Mouse (Mus musculus) heart, postnatal 0 days (tissue): Measurements from ENCODE around the gene Snap47. TPM values are rescaled to one million over a fixed set of nuclear protein-coding genes. Genes with fewer than 3 reads are reported as not detected.

ENCODE experiments used
- ATAC-seq: fragments of 200-750 bp; cut with Nextera tagmentation; 2 replicates; pipeline ENCODE4 v1.8.0; 2017; ENCODE audit warnings: low read depth, moderate number of reproducible peaks, moderate library complexity; ENCODE audit not compliant: insufficient read depth
- DNase-seq: peaks from one replicate; pipeline ENCODE4 v3.0.0-alpha.2; 2016; ENCODE audit warnings: low spot score
- H3K27ac ChIP-seq: fragments of 300-500 bp; sonication (generic); 2 replicates; pipeline ENCODE4 v1.5.1; 2014; ENCODE audit warnings: low read depth, mild to moderate bottlenecking
- H3K27me3 ChIP-seq: fragments of 300-500 bp; sonication (generic); 2 replicates; pipeline ENCODE4 v1.6.1; 2014; ENCODE audit warnings: low read length, mixed read lengths; ENCODE audit not compliant: control insufficient read depth, insufficient read depth
- H3K36me3 ChIP-seq: fragments of 300-500 bp; sonication (generic); replicated peaks from 2 replicates; pipeline ENCODE4 v1.6.1; 2014; ENCODE audit warnings: low read length, mixed read lengths; ENCODE audit not compliant: control insufficient read depth, insufficient read depth
- H3K4me1 ChIP-seq: fragments of 300-500 bp; sonication (generic); 2 replicates; pipeline ENCODE4 v1.6.1; 2014; ENCODE audit warnings: antibody characterized with exemption; ENCODE audit not compliant: control insufficient read depth, insufficient read depth
- H3K4me2 ChIP-seq: fragments of 300-500 bp; sonication (generic); 2 replicates; pipeline ENCODE4 v1.6.1; 2014; ENCODE audit warnings: low read depth, mild to moderate bottlenecking, low read length, moderate library complexity
- H3K4me3 ChIP-seq: fragments of 300-500 bp; sonication (generic); 2 replicates; pipeline ENCODE4 v1.5.1; 2014; ENCODE audit warnings: low read depth, low read length
- H3K9ac ChIP-seq: fragments of 300-500 bp; sonication (generic); replicated peaks from 2 replicates; pipeline ENCODE4 v1.6.1; 2014; ENCODE audit warnings: low read depth, low read length, mixed read lengths
- H3K9me3 ChIP-seq: fragments of 300-500 bp; sonication (generic); replicated peaks from 2 replicates; pipeline ENCODE4 v1.6.1; 2016; ENCODE audit warnings: low read length; ENCODE audit not compliant: control insufficient read depth
- CTCF ChIP-seq: IDR thresholded peaks from 2 replicates; pipeline ENCODE4 v1.5.1; 2016; ENCODE audit warnings: antibody characterized with exemption, control low read depth, low read depth
- EP300 ChIP-seq: IDR thresholded peaks from 2 replicates; pipeline ENCODE4 v1.6.1; 2016; ENCODE audit warnings: antibody characterized with exemption, low read depth
- WGBS: fragments of 180-500 bp; shearing (Covaris S2); extraction: QIAGEN DNeasy Blood & Tissue Kit; methylation state at CpG from one replicate; pipeline ENCODE4 v1.1.7; 2014; 5-methylcytosine and 5-hydroxymethylcytosine counted together
- polyA plus RNA-seq: library from polyadenylated mRNA; unstranded; fragments of >200 nt; fragmentation: Nextera tagmentation; extraction: Ambion mirVana; gene quantifications from 2 replicates; pipeline ENCODE4 v1.2.1, GENCODE M21; 2015
- total RNA-seq: library from RNA; depleted of rRNA; stranded (reverse); fragments of >200 nt; gene quantifications from 2 replicates; pipeline ENCODE4 v1.2.3, GENCODE M21; 2014; ENCODE audit warnings: low replicate concordance

The Snap47 gene
- total and polyA plus RNA-seq, 2 experiments from 2014 or later, result 57.9 to 87.2 TPM

DNA sequence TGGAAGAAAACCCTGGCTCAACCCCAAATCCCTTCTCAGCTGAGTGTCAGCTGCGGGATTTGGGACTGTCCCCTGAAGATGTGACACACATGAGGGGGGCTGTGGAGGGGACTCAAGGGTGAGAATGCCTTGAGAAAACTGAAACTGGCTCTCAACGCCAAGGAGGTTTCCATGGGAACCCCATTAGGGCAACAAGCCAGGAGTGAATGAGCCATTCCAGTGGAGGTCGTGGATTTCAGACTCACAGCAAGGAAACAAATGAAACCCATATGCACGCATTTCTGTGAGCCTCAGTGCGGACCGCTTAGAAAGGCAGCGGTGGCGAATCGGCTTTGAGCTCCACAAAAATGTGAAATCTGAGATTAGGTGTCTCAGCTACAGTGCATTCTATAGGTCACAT, 57.4 kb downstream of the Snap47 start:
- ATAC-seq, result no peak
- H3K9me3 ChIP-seq, result no peaks in the 10 kb centered on the region
- H3K36me3 ChIP-seq, result no peaks in the 10 kb centered on the region
- no peak overlapping the region for H3K9ac ChIP-seq
- no peak overlapping the region for H3K27ac ChIP-seq
- no peak overlapping the region for H3K4me3 ChIP-seq
- no peak overlapping the region for H3K4me2 ChIP-seq
- TF ChIP-seq CTCF (no peak), EP300 (no peak)
- DNase-seq, result no peak
- WGBS, result 50% methylated on average over 9 of the region's 9 CpGs
- H3K27me3 ChIP-seq, result no peaks in the 10 kb centered on the region
- H3K4me1 ChIP-seq, result peaks cover 19% of the 10 kb centered on the region

- DNase-seq (no peak), ATAC-seq (no peak)
- no peak overlapping the region for H3K4me3 ChIP-seq
- TF ChIP-seq EP300 (no peak), CTCF (no peak)
- no peak overlapping the region for H3K27ac ChIP-seq
- H3K36me3 ChIP-seq, result no peaks in the 10 kb centered on the region
- WGBS, result 67% methylated on average over 6 of the region's 6 CpGs
- H3K4me2 ChIP-seq, result no peak overlapping the region
- peaks cover 11% of the 10 kb centered on the region for H3K4me1 ChIP-seq
- no peak overlapping the region for H3K9ac ChIP-seq
- H3K9me3 ChIP-seq, result no peaks in the 10 kb centered on the region
- no peaks in the 10 kb centered on the region for H3K27me3 ChIP-seq
Measured at GRCm38 (mm10) chr11:59392300-59392699, 58.7 kb downstream of the Snap47 start.

- Histone ChIP-seq H3K27ac (no peak overlapping the region), H3K27me3 (no peaks in the 10 kb centered on the region), H3K4me3 (no peak overlapping the region), H3K9me3 (no peaks in the 10 kb centered on the region), H3K4me1 (peaks cover 11% of the 10 kb centered on the region; the same call in 1 of the 2 replicates), H3K36me3 (no peaks in the 10 kb centered on the region), H3K4me2 (no peak overlapping the region), H3K9ac (no peak overlapping the region)
- 45% methylated on average over 9 of the region's 9 CpGs for WGBS
- TF ChIP-seq CTCF (no peak), EP300 (no peak)
- DNase-seq (no peak), ATAC-seq (no peak)
Measured at GRCm38 (mm10) chr11:59390470-59390869, 60.5 kb downstream of the Snap47 start.

DNA sequence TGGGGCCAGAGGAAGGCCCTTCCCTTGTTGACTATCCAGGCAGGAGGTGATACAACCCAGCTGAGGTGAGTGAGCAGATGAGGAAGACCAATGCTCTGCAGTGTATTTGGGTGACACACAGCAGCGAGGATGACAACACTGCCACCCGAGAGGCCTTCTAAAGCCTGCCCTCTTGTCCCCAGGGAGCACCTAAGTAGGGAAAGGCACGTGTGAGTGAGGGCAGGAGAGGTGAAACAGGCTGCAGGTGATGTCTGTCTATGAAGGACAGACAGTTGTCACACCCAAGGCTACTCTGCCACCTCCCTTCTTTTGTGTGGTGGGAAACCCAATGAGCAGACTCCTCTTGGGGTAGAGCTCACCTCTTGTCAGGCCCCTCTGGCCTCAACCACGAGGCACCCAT, 61.4 kb downstream of the Snap47 start:
- no peaks in the 10 kb centered on the region for H3K9me3 ChIP-seq

GRCm38 (mm10) chr11:59388806-59389205, 62.2 kb downstream of the Snap47 start:
- WGBS, result 78% methylated on average over 4 of the region's 4 CpGs
- Histone ChIP-seq H3K4me3 (no peak overlapping the region), H3K4me1 (peaks cover 26% of the 10 kb centered on the region), H3K9me3 (no peaks in the 10 kb centered on the region), H3K36me3 (no peaks in the 10 kb centered on the region), H3K9ac (no peak overlapping the region), H3K27ac (no peak overlapping the region), H3K4me2 (no peak overlapping the region), H3K27me3 (no peaks in the 10 kb centered on the region)
- DNase-seq (no peak), ATAC-seq (no peak)
- TF ChIP-seq EP300 (no peak), CTCF (no peak)

More for the DNA sequence above, 61.4 kb downstream of the Snap47 start:
- 79% methylated on average over 4 of the region's 4 CpGs for WGBS
- ATAC-seq (no peak), DNase-seq (no peak)
- Histone ChIP-seq H3K4me3 (no peak overlapping the region), H3K4me1 (peaks cover 18% of the 10 kb centered on the region), H3K27ac (no peak overlapping the region), H3K4me2 (no peak overlapping the region), H3K9ac (no peak overlapping the region), H3K36me3 (no peaks in the 10 kb centered on the region), H3K27me3 (no peaks in the 10 kb centered on the region)
- TF ChIP-seq EP300 (no peak), CTCF (no peak)

- TF ChIP-seq EP300 (no peak), CTCF (no peak)
- H3K27ac ChIP-seq, result no peak overlapping the region
- H3K36me3 ChIP-seq, result no peaks in the 10 kb centered on the region
- peaks cover 23% of the 10 kb centered on the region for H3K4me1 ChIP-seq
- no peak overlapping the region for H3K4me2 ChIP-seq
- ATAC-seq (no peak), DNase-seq (no peak)
- no peak overlapping the region for H3K4me3 ChIP-seq
- H3K9me3 ChIP-seq, result no peaks in the 10 kb centered on the region
- 75% methylated on average over 4 of the region's 4 CpGs for WGBS
- H3K27me3 ChIP-seq, result no peaks in the 10 kb centered on the region
- H3K9ac ChIP-seq, result no peak overlapping the region
Measured at GRCm38 (mm10) chr11:59387471-59387870, 63.5 kb downstream of the Snap47 start.
